Mouse (Mus musculus) c-Kit-positive CD71-negative TER-119-negative erythroid progenitor cells, embryonic 14.5 days (primary cell): ENCODE measurements around the gene 4930412O13Rik.

Experiments used
- DNase-seq: peaks from one replicate; pipeline ENCODE4 v3.0.0-alpha.2; 2013; ENCODE audit warnings: low read depth

4930412O13Rik gene

DNA sequence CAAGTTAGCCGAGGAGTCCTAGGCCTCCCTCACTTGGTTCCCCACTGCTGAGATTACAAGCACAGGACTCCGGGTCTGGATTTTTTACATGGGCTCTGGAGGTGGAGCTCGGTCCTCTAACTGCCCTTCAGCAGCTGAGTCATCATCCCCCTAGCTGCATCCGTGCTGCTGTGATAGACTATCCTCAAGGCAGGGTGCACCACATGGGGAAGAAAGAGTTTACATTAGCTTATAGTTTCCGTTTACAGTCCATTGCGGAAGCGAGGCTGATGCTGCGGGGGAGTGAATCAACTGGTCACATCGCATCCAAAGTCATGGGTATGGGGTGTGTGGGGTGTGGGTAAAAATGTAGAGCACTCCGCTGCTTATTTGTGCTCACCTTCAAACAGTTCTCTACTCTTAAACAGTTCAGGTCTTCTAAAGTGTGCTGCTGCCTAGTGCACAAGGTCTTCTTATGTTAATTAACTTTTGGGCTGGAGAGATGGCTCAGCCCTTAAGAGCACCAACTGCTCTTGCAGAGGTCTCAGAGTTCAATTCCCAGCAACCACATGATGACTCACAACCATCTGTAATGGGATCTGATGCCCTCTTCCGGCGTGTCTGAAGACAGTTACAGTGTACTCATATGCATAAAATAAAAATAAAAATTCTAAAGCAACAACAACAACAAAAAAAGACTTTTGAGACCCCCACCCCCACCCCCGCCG, 23.0 kb downstream of the 4930412O13Rik start:
- DNase-seq = no peak

DNA sequence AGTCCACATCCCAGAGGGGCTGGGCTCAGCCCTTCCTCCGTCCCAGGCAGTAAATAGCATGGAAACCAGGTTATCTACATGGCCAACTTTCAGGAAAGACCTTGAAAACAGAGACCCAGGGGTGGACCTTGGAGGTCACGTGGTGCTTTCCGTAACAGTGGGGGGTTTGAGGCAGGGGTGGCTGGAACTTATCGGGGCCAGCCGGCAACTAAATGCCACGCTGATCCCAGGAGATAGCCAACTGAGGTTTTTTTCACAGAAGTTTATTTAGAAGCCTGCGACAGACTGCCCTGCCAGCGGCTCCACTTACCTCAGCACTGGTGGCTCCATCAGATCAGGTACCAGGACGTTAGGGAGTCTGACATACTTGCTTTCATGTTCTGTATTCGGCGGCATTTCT, 24.9 kb downstream of the 4930412O13Rik start:
- no peak for DNase-seq

DNA sequence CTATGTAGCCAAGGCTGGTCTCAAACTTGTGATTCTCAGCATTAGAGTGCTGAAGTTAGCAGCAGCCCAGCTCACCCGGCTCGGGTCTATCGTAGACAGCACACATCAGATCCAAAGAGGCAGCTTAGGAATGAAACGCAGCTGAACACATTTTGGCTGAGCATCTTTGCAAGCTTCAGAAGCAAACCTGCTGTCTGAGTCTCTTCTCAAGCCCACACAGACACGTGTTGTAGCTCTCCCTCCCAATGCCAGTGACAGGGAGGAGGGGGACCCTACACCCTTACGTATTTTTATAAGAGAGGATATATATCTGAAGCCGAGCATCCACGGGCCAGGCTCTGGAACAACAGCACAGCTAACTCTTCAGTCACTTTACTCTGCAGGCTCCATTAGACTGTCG, 36.5 kb downstream of the 4930412O13Rik start:
- DNase-seq = no peak

DNA sequence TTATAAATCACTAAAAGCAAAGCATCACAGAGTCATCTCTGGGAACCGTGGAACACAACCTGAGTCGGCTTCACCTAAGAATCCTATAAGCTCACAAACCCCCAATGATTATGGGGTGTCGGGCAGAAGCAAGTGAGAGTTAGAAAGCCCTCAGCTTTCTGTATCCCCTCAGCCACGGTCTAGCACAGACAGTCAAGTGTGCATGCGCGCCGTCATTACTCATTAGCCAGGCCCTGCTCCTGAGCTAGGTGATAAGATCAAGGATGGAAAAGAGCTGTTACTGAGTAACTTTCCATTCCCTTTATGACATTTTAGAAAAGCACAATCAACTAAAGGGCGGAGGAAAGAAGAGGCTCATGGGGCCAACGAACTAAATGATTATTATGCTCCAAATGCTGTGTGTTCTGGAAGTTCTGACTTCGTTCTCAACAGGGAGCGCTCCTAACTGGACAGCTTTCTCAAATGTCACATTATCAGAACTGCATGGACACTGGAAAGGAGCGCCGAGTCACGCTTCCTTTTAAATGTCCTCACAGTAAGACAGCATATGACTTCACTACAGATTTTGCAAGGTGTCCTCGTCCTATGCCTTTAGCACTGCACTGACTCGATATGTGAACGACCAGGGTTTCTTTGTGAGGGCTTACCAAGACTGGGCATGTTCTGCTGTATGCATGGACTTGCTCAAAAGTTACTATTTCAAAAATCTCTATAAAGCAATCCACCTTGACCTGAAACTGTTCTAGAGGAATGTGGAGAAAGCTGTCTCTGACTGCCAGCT, 37.8 kb downstream of the 4930412O13Rik start:
- no peak for DNase-seq

DNA sequence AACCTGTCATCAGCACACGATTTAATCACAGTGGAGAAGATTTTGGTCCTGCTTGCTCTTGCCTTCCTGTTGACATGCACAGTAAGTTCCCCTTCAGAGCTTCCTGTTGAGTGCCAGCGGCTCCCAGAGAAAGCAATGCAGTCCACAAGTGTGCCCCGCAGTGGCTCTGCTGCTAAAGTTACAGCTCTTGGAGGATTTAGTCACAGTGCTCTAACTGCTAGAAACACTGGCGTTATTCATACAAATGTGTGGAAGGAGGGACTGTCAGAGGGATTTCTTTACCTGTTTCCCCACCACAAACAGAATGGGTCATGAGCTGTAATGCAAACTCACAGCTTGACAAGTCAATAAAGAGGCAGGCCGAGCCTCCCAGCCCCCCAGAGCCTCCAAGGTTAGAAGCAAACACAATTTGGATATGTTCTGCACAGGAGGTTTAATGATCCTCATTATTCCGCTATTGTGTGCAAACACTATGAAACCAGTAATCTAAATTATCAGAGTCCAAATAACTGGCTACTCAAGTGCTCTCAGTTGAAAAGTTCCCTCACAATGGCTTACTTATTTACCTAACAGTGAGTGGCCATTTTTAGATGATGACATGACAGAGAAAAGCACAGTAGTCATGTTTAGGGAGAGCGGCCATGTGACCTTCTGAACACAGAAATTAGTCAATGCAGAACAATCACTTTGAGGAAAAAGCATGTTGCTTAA, 45.3 kb downstream of the 4930412O13Rik start:
- DNase-seq = no peak

DNA sequence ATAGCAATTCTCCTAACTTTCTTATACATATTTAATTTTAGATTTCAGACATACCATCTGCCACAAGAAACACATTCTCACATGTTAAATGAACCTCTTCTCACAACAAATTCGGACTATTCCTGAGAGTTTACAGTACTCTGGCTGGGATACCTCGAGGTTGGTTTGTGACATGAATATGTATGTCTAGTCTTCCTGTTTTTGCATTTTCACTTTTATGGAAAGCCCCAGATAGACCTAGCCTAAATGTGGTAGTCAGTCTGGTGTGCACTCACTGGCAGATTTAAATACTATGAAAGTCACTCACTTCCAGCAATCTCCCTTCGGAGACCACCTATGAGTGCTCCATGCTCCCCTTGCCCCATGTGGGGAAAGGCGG, 45.8 kb downstream of the 4930412O13Rik start:
- DNase-seq = no peak
